Mouse (Mus musculus) heart, adult 2 months (tissue): ENCODE results near the gene Mtf1.

Experiments
- CTCF ChIP-seq: fragments of 200-600 bp; IDR thresholded peaks from 2 replicates; pipeline ENCODE4 v1.8.1; 2022; ENCODE audit warnings: antibody characterized with exemption, mild to moderate bottlenecking, moderate library complexity
- EP300 ChIP-seq: fragments of 200-500 bp; IDR thresholded peaks from 2 replicates; pipeline ENCODE4 v1.6.1; 2011; ENCODE audit warnings: low read depth, low read length, control low read depth; ENCODE audit not compliant: insufficient read depth
- POLR2A ChIP-seq: fragments of 200-500 bp; IDR thresholded peaks from 2 replicates; pipeline ENCODE4 v1.6.1; 2011; ENCODE audit warnings: mild to moderate bottlenecking, low read depth, low read length, control low read depth; ENCODE audit not compliant: insufficient read depth

DNA sequence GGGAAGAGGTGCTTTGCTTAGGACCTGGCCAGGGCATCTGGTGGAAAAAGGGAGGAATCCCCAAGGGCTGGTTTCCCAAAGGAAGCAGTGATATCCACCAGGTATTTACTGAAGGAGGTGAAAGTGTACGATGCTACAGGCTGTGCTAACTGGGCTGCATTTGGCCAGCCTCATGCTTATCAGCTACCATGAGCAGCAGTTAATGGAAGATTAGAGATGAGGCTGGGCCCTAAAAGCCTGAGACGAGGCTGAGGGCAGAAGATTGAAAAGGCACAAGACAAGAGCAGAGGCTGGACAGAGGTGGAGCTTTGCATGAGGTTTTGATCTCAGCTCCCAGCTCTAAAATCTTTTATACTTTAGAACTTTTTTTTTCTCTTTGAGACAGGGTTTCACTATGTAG is 27.5 kb upstream of the Mtf1 start:
- TF ChIP-seq CTCF (no peak), EP300 (no peak), POLR2A (no peak)
